Mouse (Mus musculus) forebrain, embryonic 15.5 days (tissue): ENCODE results near the gene Cd47. TPM values are rescaled to one million over a fixed set of nuclear protein-coding genes. Genes with fewer than 3 reads are reported as not detected.

Experiments
- ATAC-seq: fragments of 200-750 bp; cut with Nextera tagmentation; replicated peaks from 2 replicates; pipeline ENCODE4 v1.8.0; 2017; ENCODE audit warnings: mild to moderate bottlenecking, moderate TSS enrichment, moderate library complexity
- H3K27ac ChIP-seq: fragments of 300-500 bp; sonication (generic); replicated peaks from 2 replicates; pipeline ENCODE4 v1.5.1; 2015; ENCODE audit warnings: mild to moderate bottlenecking, inconsistent platforms
- H3K27me3 ChIP-seq: fragments of 300-500 bp; sonication (generic); 2 replicates; pipeline ENCODE4 v1.6.1; 2015; ENCODE audit warnings: inconsistent platforms
- H3K36me3 ChIP-seq: fragments of 300-500 bp; sonication (generic); 2 replicates; pipeline ENCODE4 v1.6.1; 2015; ENCODE audit warnings: mild to moderate bottlenecking, inconsistent platforms
- H3K4me1 ChIP-seq: fragments of 300-500 bp; sonication (generic); 2 replicates; pipeline ENCODE4 v1.6.1; 2015; ENCODE audit warnings: inconsistent platforms
- H3K4me2 ChIP-seq: fragments of 300-500 bp; sonication (generic); replicated peaks from 2 replicates; pipeline ENCODE4 v1.6.1; 2015; ENCODE audit warnings: mild to moderate bottlenecking, inconsistent platforms
- H3K4me3 ChIP-seq: fragments of 300-500 bp; sonication (generic); 2 replicates; pipeline ENCODE4 v1.5.1; 2015; ENCODE audit warnings: mild to moderate bottlenecking, inconsistent platforms
- H3K9ac ChIP-seq: fragments of 300-500 bp; sonication (generic); replicated peaks from 2 replicates; pipeline ENCODE4 v1.6.1; 2015; ENCODE audit warnings: mild to moderate bottlenecking, inconsistent platforms
- H3K9me3 ChIP-seq: fragments of 300-500 bp; sonication (generic); 2 replicates; pipeline ENCODE4 v1.6.1; 2016; ENCODE audit warnings: inconsistent platforms
- WGBS: fragments of 180-500 bp; shearing (Covaris S2); methylation state at CpG from one replicate; pipeline ENCODE4 v1.1.7; 2015; ENCODE audit warnings: mixed read lengths; 5-methylcytosine and 5-hydroxymethylcytosine counted together
- polyA plus RNA-seq: library from polyadenylated mRNA; unstranded; fragments of >200 nt; fragmentation: Nextera tagmentation; extraction: Ambion mirVana; gene quantifications from 2 replicates; pipeline ENCODE4 v1.2.1, GENCODE M21; 2015

Gene Cd47
- polyA plus RNA-seq, 1 experiment from 2014 or later, result 123 TPM

DNA sequence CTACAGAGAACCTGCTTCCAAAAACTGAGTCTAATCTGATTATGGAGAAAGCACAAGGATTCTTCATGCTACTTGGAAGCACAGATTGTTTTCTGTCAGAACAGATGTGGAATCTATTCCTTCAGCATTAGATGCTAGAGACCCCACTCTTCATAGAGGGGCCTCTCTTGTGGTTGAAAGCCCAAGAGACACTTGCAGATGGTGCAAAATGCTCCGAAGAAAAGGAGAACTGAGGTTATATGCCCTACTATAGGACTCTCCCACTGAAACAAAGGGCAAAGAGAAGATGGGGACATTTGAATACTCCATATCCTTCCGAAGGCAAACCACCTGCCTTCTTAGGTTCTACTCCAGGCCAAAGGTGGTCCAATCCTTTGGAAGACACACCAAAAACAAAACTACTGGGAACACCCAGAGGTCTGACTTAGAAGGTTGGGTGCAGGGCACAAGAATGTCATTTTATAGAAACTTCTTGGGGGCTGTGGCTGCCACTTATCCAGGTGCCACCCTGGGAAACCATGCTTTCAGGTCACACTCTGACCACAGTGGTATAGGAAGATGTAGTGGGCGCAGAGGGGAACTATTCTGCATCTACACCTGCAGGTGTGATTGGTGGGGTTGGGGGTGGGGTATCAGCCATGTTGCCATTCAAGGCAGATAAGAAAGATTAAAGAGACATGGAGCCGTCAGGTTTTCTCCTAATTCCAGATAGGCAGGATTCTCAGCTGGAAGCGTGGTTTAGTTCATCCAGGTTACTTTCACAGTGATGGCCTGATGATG lies 47.1 kb downstream of the Cd47 start:
- H3K4me3 ChIP-seq, result no peak overlapping the region
- H3K4me2 ChIP-seq, result no peak overlapping the region
- H3K36me3 ChIP-seq, result no peaks in the 10 kb centered on the region
- no peaks in the 10 kb centered on the region for H3K4me1 ChIP-seq
- H3K9me3 ChIP-seq, result no peaks in the 10 kb centered on the region
- H3K27me3 ChIP-seq, result no peaks in the 10 kb centered on the region
- no peak for ATAC-seq
- WGBS, result 89% methylated on average over 5 of the region's 5 CpGs
- no peak overlapping the region for H3K9ac ChIP-seq
- H3K27ac ChIP-seq, result no peak overlapping the region

GRCm38 (mm10) chr16:49848651-49849050 lies 48.3 kb downstream of the Cd47 start:
- no peak for ATAC-seq
- Histone ChIP-seq H3K27me3 (no peaks in the 10 kb centered on the region), H3K36me3 (no peaks in the 10 kb centered on the region), H3K9ac (no peak overlapping the region), H3K4me3 (no peak overlapping the region), H3K4me1 (no peaks in the 10 kb centered on the region), H3K27ac (no peak overlapping the region), H3K9me3 (no peaks in the 10 kb centered on the region), H3K4me2 (no peak overlapping the region)
- 63% methylated on average over 1 of the region's 1 CpGs for WGBS

DNA sequence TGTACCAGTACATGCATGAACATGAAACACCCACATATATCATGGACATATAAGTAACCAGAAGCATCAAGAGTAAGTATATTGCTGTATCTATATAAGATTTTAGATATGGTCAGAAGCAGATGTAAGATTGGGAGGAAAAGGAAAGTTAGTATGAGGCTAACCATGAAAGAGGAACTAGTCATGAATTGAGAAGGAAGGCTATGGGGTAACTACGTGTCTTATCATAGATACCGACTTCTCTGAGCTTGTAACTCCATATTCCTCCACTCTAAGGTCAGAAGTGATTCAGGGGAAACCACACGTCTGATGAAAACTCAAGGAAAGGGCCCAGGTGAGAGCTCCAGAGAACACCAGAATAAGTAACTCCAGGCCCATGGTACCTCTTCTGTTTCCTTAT lies 52.6 kb downstream of the Cd47 start:
- Histone ChIP-seq H3K4me2 (no peak overlapping the region), H3K9me3 (no peaks in the 10 kb centered on the region), H3K27ac (no peak overlapping the region), H3K27me3 (no peaks in the 10 kb centered on the region), H3K36me3 (no peaks in the 10 kb centered on the region), H3K9ac (no peak overlapping the region), H3K4me1 (peaks cover 12% of the 10 kb centered on the region), H3K4me3 (no peak overlapping the region)
- ATAC-seq, result no peak
- WGBS, result 96% methylated on average over 3 of the region's 3 CpGs

GRCm38 (mm10) chr16:49853633-49854032 lies 53.3 kb downstream of the Cd47 start:
- Histone ChIP-seq H3K4me2 (no peak overlapping the region), H3K9ac (no peak overlapping the region), H3K27me3 (no peaks in the 10 kb centered on the region), H3K27ac (no peak overlapping the region), H3K4me3 (no peak overlapping the region), H3K36me3 (no peaks in the 10 kb centered on the region), H3K9me3 (no peaks in the 10 kb centered on the region), H3K4me1 (peaks cover 19% of the 10 kb centered on the region)
- no peak for ATAC-seq
- 86% methylated on average over 6 of the region's 6 CpGs for WGBS

GRCm38 (mm10) chr16:49854194-49854593 lies 53.9 kb downstream of the Cd47 start:
- Histone ChIP-seq H3K9ac (no peak overlapping the region), H3K4me2 (no peak overlapping the region), H3K4me3 (peak overlapping the region; percentile 99; the same call in 1 of the 2 replicates), H3K4me1 (peaks cover 23% of the 10 kb centered on the region), H3K9me3 (no peaks in the 10 kb centered on the region), H3K27me3 (no peaks in the 10 kb centered on the region), H3K27ac (peak overlapping the region; percentile 99; the same call in 1 of the 2 replicates), H3K36me3 (no peaks in the 10 kb centered on the region)
- ATAC-seq, result no peak
- WGBS, result 93% methylated on average over 6 of the region's 6 CpGs

GRCm38 (mm10) chr16:49854931-49855835 lies 54.9 kb downstream of the Cd47 start:
- Histone ChIP-seq H3K4me2 (peak overlapping the region; percentile 65), H3K27ac (peak overlapping the region; percentile 99), H3K4me3 (peak overlapping the region; percentile 99), H3K27me3 (no peaks in the 10 kb centered on the region), H3K9me3 (no peaks in the 10 kb centered on the region), H3K9ac (peak overlapping the region; percentile 97), H3K36me3 (0 out of 2 replicates have a peak, but pooled peaks cover 2% of the 10 kb centered on the region), H3K4me1 (peaks cover 23% of the 10 kb centered on the region)
- ATAC-seq, result peak; percentile 96
- under 1% methylated on average over 68 of the region's 74 CpGs for WGBS

GRCm38 (mm10) chr16:49855836-49856503 lies 55.6 kb downstream of the Cd47 start:
- no peaks in the 10 kb centered on the region for H3K27me3 ChIP-seq
- H3K9me3 ChIP-seq, result no peaks in the 10 kb centered on the region
- ATAC-seq, result peak; percentile 86
- peaks cover 4% of the 10 kb centered on the region; the same call in 1 of the 2 replicates for H3K36me3 ChIP-seq
- peaks cover 23% of the 10 kb centered on the region for H3K4me1 ChIP-seq
- peak overlapping the region; percentile 99 for H3K27ac ChIP-seq
- peak overlapping the region; percentile 97 for H3K9ac ChIP-seq
- H3K4me2 ChIP-seq, result peak overlapping the region; percentile 65
- WGBS, result under 1% methylated on average over 37 of the region's 39 CpGs
- peak overlapping the region; percentile 99 for H3K4me3 ChIP-seq

GRCm38 (mm10) chr16:49856661-49857060 lies 56.3 kb downstream of the Cd47 start:
- H3K4me3 ChIP-seq, result peak overlapping the region; percentile 99
- peak overlapping the region; percentile 65 for H3K4me2 ChIP-seq
- WGBS, result 11% methylated on average over 8 of the region's 8 CpGs
- H3K9me3 ChIP-seq, result no peaks in the 10 kb centered on the region
- peak overlapping the region; percentile 99; the same call in 1 of the 2 replicates for H3K27ac ChIP-seq
- H3K27me3 ChIP-seq, result no peaks in the 10 kb centered on the region
- H3K4me1 ChIP-seq, result peaks cover 23% of the 10 kb centered on the region
- H3K36me3 ChIP-seq, result peaks cover 4% of the 10 kb centered on the region; the same call in 1 of the 2 replicates
- ATAC-seq, result no peak
- H3K9ac ChIP-seq, result peak overlapping the region; percentile 97

DNA sequence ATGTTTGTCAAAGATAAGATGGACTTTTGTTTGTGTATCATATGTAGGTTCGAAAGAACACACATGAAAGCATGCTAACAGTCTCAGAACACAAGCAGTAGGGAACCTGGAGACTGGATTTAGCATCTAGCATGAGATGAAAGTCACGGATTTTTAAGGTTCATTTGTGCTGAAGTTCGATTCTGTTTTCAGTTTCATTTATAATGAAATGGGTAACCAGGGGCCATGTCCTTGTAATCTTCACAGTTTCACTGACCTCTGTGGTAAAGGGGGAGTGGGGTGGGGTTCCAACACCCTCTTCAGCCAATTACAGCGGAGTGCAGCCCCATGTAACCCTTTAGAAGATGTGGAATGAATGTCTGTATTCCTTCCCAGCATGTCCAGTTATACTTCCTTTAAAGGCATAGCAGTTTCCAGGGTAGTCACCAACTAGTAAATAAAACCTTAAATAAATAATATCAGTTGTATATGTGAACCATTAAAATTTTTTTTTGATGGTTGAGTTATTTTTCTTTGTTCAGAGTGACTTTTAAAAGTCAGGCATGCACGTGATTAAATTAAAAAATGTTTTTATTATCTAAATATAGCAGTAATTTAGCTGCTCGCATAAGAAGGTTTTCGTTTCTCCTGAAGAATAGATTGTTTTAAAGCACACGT lies 57.3 kb downstream of the Cd47 start:
- peak overlapping the region; percentile 65 for H3K4me2 ChIP-seq
- peak overlapping the region; percentile 40 for H3K9ac ChIP-seq
- no peaks in the 10 kb centered on the region for H3K9me3 ChIP-seq
- peaks cover 23% of the 10 kb centered on the region for H3K4me1 ChIP-seq
- peak overlapping the region; percentile 99 for H3K4me3 ChIP-seq
- no peak overlapping the region for H3K27ac ChIP-seq
- peaks cover 4% of the 10 kb centered on the region; the same call in 1 of the 2 replicates for H3K36me3 ChIP-seq
- H3K27me3 ChIP-seq, result no peaks in the 10 kb centered on the region
- no peak for ATAC-seq
- 40% methylated on average over 8 of the region's 8 CpGs for WGBS

DNA sequence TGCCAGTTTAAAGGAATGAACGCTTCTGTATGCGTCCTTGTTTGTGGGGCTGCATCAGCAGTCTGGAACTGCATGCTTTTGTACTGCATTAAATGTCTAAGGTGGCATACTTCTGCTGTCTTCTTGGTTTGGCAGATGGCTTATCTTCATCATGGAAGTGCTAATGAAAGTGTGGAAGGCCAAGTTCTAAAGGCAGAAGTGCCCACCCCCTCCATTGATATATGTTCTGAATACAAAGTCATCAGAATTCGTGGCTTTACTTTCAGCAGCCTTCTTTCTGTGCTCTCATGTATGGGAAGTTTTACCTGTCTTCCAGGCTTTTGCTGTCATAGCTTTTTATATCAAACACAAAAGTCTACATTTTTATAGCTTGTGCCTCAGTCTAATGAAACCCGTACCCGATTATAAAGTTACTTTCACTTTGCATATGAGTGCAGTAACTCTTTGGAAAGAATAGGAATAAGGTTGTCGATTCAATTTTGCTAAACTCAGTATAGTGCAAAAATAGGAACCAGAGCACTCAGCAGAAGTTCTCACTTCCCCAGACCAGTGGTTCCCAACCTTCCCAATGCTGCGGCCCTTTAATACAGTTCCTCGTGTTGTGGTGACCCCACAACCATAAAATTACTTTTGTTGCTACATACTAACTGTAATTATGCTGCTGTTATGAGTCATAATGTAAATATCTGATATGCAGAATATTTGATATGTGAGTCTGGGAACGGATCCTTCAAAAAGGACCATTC lies 58.0 kb downstream of the Cd47 start:
- Histone ChIP-seq H3K4me2 (peak overlapping the region; percentile 65), H3K4me3 (peak overlapping the region; percentile 99), H3K9me3 (no peaks in the 10 kb centered on the region), H3K4me1 (peaks cover 23% of the 10 kb centered on the region), H3K9ac (no peak overlapping the region), H3K36me3 (peaks cover 4% of the 10 kb centered on the region; the same call in 1 of the 2 replicates), H3K27ac (no peak overlapping the region), H3K27me3 (no peaks in the 10 kb centered on the region)
- WGBS, result 72% methylated on average over 9 of the region's 9 CpGs
- ATAC-seq, result no peak
